Mouse (Mus musculus): Measurements from ENCODE around the gene Rpl39. TPM values are rescaled to one million over a fixed set of nuclear protein-coding genes. Genes with fewer than 3 reads are reported as not detected.
A peak's percentile ranks its signal among the peaks of the same experiment; 100 is the strongest.
"Not testable (repeated sequence)": the region's sequence is repeated elsewhere in the genome, so short reads cannot be mapped to it uniquely, and the experiment has no call there.

Rpl39 gene
- polyA plus RNA-seq, 1 experiment: 123 TPM

DNA sequence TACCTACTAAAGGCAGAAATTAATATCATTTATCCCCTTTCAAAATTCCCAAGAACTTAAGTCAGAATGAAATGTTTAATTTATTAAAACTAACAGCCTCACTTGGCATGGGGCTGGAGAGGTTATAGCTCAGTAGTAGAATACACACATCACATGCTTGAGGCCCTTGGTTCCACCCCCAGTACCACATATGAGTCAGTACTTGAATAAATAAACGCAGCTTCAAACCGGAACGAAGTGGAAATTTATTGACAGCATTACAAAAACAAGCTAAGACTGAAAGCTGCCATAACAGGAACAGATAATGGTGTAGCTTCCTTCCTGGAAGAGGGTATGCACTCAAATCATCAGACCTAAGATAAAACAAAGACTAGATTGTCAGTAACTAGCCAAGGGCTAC, 6.3 kb upstream of the Rpl39 start:
- 92% methylated on average over 3 of the region's 3 CpGs for WGBS
- Histone ChIP-seq H3K36me3 (ENCODE audit: control insufficient read depth, insufficient read depth, low read length) (peaks cover 4% of the 10 kb centered on the region), H3K4me1 (replicated peaks; ENCODE audit: control insufficient read depth, insufficient read depth, low read length) (no peaks in the 10 kb centered on the region), H3K27ac (ENCODE audit: control insufficient read depth, insufficient read depth, low read length) (no peak overlapping the region), H3K4me3 (ENCODE audit: control insufficient read depth, insufficient read depth, low read length) (no peak overlapping the region), H3K27me3 (ENCODE audit: control insufficient read depth, insufficient read depth, low read length) (no peaks in the 10 kb centered on the region)
- TF ChIP-seq CTCF (IDR thresholded peaks at IDR 0.05; ENCODE audit: borderline replicate concordance, control insufficient read depth, extremely low read depth, insufficient read depth, low read length, poor library complexity) (no peak), POLR2A (IDR thresholded peaks at IDR 0.05; ENCODE audit: control insufficient read depth, extremely low read depth, insufficient read depth, low read length, poor library complexity) (no peak)
- DNase-seq: no peak

DNA sequence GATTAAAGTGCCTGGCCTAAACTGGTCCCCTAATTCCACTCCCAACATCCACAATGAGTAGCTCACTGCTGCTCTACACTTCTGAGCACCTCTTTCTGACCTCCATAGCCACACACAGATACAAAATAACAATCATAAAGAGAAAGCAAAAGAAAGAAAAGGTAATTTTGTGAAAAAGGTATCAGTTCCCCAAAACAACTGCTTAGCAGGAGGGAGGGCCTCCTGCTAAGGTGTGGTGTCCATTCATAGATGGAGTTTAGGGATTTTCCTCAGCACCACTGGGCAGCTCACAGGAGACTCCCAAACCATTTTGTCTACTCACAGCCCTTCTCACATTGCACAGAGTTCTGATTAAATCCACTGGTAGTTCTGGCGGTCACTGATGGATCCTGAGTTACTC, 3.6 kb upstream of the Rpl39 start:
- Histone ChIP-seq H3K36me3 (ENCODE audit: control insufficient read depth, insufficient read depth, low read length) (peaks cover 4% of the 10 kb centered on the region; the same call in 1 of the 2 replicates), H3K4me3 (ENCODE audit: control insufficient read depth, insufficient read depth, low read length) (no peak overlapping the region), H3K4me1 (replicated peaks; ENCODE audit: control insufficient read depth, insufficient read depth, low read length) (peaks cover 2% of the 10 kb centered on the region; the same call in 1 of the 2 replicates), H3K27me3 (ENCODE audit: control insufficient read depth, insufficient read depth, low read length) (no peaks in the 10 kb centered on the region), H3K27ac (ENCODE audit: control insufficient read depth, insufficient read depth, low read length) (no peak overlapping the region)
- no peak for TF ChIP-seq CTCF (IDR thresholded peaks at IDR 0.05; ENCODE audit: borderline replicate concordance, control insufficient read depth, extremely low read depth, insufficient read depth, low read length, poor library complexity)
- TF ChIP-seq POLR2A (IDR thresholded peaks at IDR 0.05; ENCODE audit: control insufficient read depth, extremely low read depth, insufficient read depth, low read length, poor library complexity): no peak
- DNase-seq: no peak
- 95% methylated on average over 1 of the region's 1 CpGs for WGBS

DNA sequence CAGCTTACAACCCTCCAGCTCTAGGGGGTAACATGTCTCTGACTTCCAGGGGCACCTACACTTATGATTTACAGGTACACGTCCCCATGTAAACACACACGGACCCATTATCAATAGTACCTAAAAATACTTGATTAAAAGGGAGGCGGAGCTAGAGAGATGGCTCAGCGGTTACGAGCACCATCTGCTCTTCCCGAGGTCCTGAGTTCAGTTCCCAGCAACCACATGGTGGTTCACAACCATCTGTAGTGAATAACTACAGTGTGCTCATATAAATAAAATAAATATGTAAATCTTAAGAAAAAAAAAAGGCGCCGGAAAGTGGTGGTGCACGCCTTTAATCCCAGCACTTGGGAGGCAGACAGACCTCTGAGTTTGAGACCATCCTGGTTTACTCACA, 463 bp upstream of the Rpl39 start:
- Histone ChIP-seq H3K27me3 (ENCODE audit: control insufficient read depth, insufficient read depth, low read length) (no peaks in the 10 kb centered on the region), H3K4me1 (replicated peaks; ENCODE audit: control insufficient read depth, insufficient read depth, low read length) (peaks cover 8% of the 10 kb centered on the region), H3K4me3 (ENCODE audit: control insufficient read depth, insufficient read depth, low read length) (peak overlapping the region; percentile 70), H3K36me3 (ENCODE audit: control insufficient read depth, insufficient read depth, low read length) (peaks cover 9% of the 10 kb centered on the region; the same call in 1 of the 2 replicates), H3K27ac (ENCODE audit: control insufficient read depth, insufficient read depth, low read length) (no peak overlapping the region)
- TF ChIP-seq CTCF (IDR thresholded peaks at IDR 0.05; ENCODE audit: borderline replicate concordance, control insufficient read depth, extremely low read depth, insufficient read depth, low read length, poor library complexity): no peak
- TF ChIP-seq POLR2A (IDR thresholded peaks at IDR 0.05; ENCODE audit: control insufficient read depth, extremely low read depth, insufficient read depth, low read length, poor library complexity): no peak
- 5% methylated on average over 9 of the region's 9 CpGs for WGBS
- DNase-seq: no peak

DNA sequence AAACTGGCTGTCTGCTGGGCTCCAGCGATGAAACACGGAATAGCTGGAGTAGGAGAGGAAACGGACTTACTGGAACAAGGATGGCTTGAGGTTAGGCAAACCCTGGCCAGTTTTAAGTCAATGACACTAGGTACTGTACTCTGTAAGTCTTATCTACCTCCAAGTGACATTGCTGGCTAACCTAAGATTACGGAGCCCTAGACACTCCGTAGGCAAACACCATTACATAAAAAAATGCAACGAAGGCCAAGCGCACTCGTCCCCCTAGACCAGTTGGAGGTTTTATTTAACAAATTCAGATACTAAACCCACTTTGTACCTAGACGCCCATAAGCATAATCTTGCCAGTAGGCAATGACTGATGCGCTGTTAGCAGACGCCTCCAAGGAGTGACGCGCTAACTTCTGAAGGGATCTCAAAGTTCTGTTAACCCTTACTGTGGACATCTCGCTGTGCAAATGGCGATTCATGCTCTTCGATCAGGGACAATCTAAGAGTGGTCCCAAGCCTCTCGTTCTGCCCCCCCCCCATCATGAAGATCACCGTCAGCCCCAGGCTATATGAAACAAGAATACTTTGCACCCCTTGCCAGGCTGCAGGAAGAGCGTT, 780 bp downstream of the Rpl39 start:
- Histone ChIP-seq H3K27ac (ENCODE audit: control insufficient read depth, insufficient read depth, low read length) (peak overlapping the region; percentile 55; the same call in 1 of the 2 replicates), H3K4me1 (replicated peaks; ENCODE audit: control insufficient read depth, insufficient read depth, low read length) (peaks cover 8% of the 10 kb centered on the region), H3K36me3 (ENCODE audit: control insufficient read depth, insufficient read depth, low read length) (peaks cover 9% of the 10 kb centered on the region; the same call in 1 of the 2 replicates), H3K27me3 (ENCODE audit: control insufficient read depth, insufficient read depth, low read length) (no peaks in the 10 kb centered on the region), H3K4me3 (ENCODE audit: control insufficient read depth, insufficient read depth, low read length) (peak overlapping the region; percentile 70)
- DNase-seq: peak; percentile 5
- 3% methylated on average over 19 of the region's 19 CpGs for WGBS
- TF ChIP-seq POLR2A (IDR thresholded peaks at IDR 0.05; ENCODE audit: control insufficient read depth, extremely low read depth, insufficient read depth, low read length, poor library complexity): no peak
- no peak for TF ChIP-seq CTCF (IDR thresholded peaks at IDR 0.05; ENCODE audit: borderline replicate concordance, control insufficient read depth, extremely low read depth, insufficient read depth, low read length, poor library complexity)

DNA sequence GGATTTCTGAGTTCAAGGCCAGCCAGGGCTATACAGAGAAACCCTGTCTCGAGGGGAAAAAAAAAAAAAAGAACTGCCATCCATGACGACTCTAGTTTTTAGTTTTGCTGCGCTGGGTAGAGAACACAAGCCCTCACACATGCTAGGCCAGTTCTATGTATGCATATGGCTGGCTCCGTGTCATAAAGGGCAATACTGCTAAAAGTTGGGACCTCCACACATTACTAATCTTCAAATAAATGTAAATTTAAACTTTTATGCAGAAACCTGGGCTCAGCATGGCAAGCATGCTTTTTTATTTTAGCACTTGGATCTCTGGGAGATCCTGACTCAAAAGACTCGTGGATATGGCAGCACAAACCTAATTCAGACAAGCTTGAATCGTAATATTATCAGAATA, 4.0 kb downstream of the Rpl39 start:
- TF ChIP-seq CTCF (IDR thresholded peaks at IDR 0.05; ENCODE audit: borderline replicate concordance, control insufficient read depth, extremely low read depth, insufficient read depth, low read length, poor library complexity): no peak
- no peak for TF ChIP-seq POLR2A (IDR thresholded peaks at IDR 0.05; ENCODE audit: control insufficient read depth, extremely low read depth, insufficient read depth, low read length, poor library complexity)
- H3K4me1 ChIP-seq (replicated peaks; ENCODE audit: control insufficient read depth, insufficient read depth, low read length): peaks cover 8% of the 10 kb centered on the region
- H3K36me3 ChIP-seq (ENCODE audit: control insufficient read depth, insufficient read depth, low read length): peaks cover 9% of the 10 kb centered on the region; the same call in 1 of the 2 replicates
- WGBS: 74% methylated on average over 6 of the region's 6 CpGs
- no peak overlapping the region for H3K27ac ChIP-seq (ENCODE audit: control insufficient read depth, insufficient read depth, low read length)
- H3K27me3 ChIP-seq (ENCODE audit: control insufficient read depth, insufficient read depth, low read length): no peaks in the 10 kb centered on the region
- no peak for DNase-seq
- H3K4me3 ChIP-seq (ENCODE audit: control insufficient read depth, insufficient read depth, low read length): no peak overlapping the region

DNA sequence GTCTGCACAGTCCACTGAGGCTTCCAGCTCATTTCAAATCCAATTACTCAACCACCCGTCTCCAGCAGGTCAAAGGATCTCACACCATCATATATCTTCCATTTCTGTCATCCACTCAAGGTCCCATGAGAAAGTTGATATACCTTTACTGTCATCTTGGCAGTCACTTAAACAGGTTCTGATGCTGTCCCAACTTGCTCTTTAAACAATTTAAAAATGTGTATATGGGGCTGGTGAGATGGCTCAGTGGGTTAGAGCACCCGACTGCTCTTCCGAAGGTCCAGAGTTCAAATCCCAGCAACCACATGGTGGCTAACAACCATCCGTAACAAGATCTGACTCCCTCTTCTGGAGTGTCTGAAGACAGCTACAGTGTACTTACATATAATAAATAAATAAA, 4.9 kb downstream of the Rpl39 start:
- not testable (repeated sequence) for DNase-seq; H3K4me3 ChIP-seq (ENCODE audit: control insufficient read depth, insufficient read depth, low read length); H3K36me3 ChIP-seq (ENCODE audit: control insufficient read depth, insufficient read depth, low read length); H3K4me1 ChIP-seq (replicated peaks; ENCODE audit: control insufficient read depth, insufficient read depth, low read length); H3K27ac ChIP-seq (ENCODE audit: control insufficient read depth, insufficient read depth, low read length); H3K27me3 ChIP-seq (ENCODE audit: control insufficient read depth, insufficient read depth, low read length)
- WGBS: 81% methylated on average over 4 of the region's 4 CpGs

DNA sequence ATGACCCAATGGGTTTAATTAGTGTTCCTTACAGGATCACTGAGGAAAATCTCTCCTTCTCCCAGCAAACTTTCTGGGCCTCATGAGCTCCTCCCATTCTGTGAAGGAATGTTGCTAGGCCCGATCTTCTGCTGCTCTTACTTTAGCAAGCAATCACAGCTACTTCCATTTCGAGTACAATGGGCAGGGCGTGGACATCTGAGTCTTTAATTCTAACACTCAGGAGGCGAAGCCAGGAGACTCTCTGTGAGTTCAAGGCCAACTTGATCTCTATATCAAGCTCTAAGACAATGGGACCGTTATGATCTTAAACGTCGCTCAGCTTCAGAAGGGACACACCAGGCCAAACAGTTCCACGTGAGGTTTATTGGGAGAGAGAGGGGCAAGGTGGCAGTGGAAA, 8.6 kb downstream of the Rpl39 start:
- 95% methylated on average over 8 of the region's 8 CpGs for WGBS

More for the DNA sequence above, 8.6 kb downstream of the Rpl39 start:
- Histone ChIP-seq H3K27me3 (ENCODE audit: control insufficient read depth, insufficient read depth, low read length) (no peaks in the 10 kb centered on the region), H3K36me3 (ENCODE audit: control insufficient read depth, insufficient read depth, low read length) (peaks cover 3% of the 10 kb centered on the region; the same call in 1 of the 2 replicates), H3K27ac (ENCODE audit: control insufficient read depth, insufficient read depth, low read length) (no peak overlapping the region), H3K4me1 (replicated peaks; ENCODE audit: control insufficient read depth, insufficient read depth, low read length) (no peaks in the 10 kb centered on the region), H3K4me3 (ENCODE audit: control insufficient read depth, insufficient read depth, low read length) (no peak overlapping the region)
- no peak for DNase-seq
- no peak for TF ChIP-seq POLR2A (IDR thresholded peaks at IDR 0.05; ENCODE audit: control insufficient read depth, extremely low read depth, insufficient read depth, low read length, poor library complexity)
- TF ChIP-seq CTCF (IDR thresholded peaks at IDR 0.05; ENCODE audit: borderline replicate concordance, control insufficient read depth, extremely low read depth, insufficient read depth, low read length, poor library complexity): no peak
